Comparison of ENCODE assay signal across 8 mouse cellular contexts in genomic region chr6:52011559-52012408, GRCm38 (mm10). TPM values are rescaled to one million over a fixed set of nuclear protein-coding genes. Genes with fewer than 3 reads are reported as not detected.
A peak's percentile ranks its signal among the peaks of the same experiment; 100 is the strongest.
DNase-seq lines count a peak whose midpoint lies in the region; ATAC-seq and TF ChIP-seq lines count a peak whose summit lies in the region.

No protein-coding gene starts in this region.

- no peak for DNase-seq in left cerebral cortex, adult 2 months (ENCODE audit: extremely low spot score in 1 of 2, low spot score in 2 of 2)
- DNase-seq in left cerebral cortex, adult 9 months (ENCODE audit: low spot score in 2 of 2) = no peak
- no peak for DNase-seq in hindbrain, embryonic 10.5 days (ENCODE audit: low spot score)
- DNase-seq in lung, postnatal 0 days (ENCODE audit: low spot score) = peak; percentile 84
- no peak for DNase-seq in gastrocnemius, adult 8-10 months (ENCODE audit: low spot score in 2 of 2)
- DNase-seq in layer of hippocampus, postnatal 10 days (ENCODE audit: low spot score in 2 of 2) = no peak

- no peak; the same call in 1 of the 2 replicates for TF ChIP-seq EP300 in lung, postnatal 0 days (IDR thresholded peaks at IDR 0.05)

- peak; percentile 79 for ATAC-seq in lung, postnatal 0 days
- ATAC-seq in stomach, embryonic 14.5 days (ENCODE audit: insufficient number of reproducible peaks, insufficient read depth, low FRiP score, low read depth) = peak; percentile 81

- no peaks in the 10 kb centered on the region for H3K9me3 ChIP-seq in hindbrain, embryonic 10.5 days
- H3K9me3 ChIP-seq in lung, postnatal 0 days (ENCODE audit: low read length) = no peaks in the 10 kb centered on the region
- H3K9me3 ChIP-seq in stomach, embryonic 14.5 days (ENCODE audit: control insufficient read depth, low read depth, low read length) = no peaks in the 10 kb centered on the region

- peak overlapping the region; percentile 65 for H3K9ac ChIP-seq in lung, postnatal 0 days (replicated peaks; ENCODE audit: low read depth)
- H3K9ac ChIP-seq in stomach, embryonic 14.5 days (replicated peaks; ENCODE audit: low read depth, low read length) = peak overlapping the region; percentile 36; the same call in 1 of the 2 replicates

- WGBS in hindbrain, embryonic 10.5 days = 9% methylated on average over 26 of the region's 26 CpGs
- 5% methylated on average over 25 of the region's 26 CpGs for WGBS in lung, postnatal 0 days
- 6% methylated on average over 26 of the region's 26 CpGs for WGBS in stomach, embryonic 14.5 days

- TF ChIP-seq CTCF in left cerebral cortex, adult 2 months (IDR thresholded peaks at IDR 0.05) = no peak
- no peak for TF ChIP-seq CTCF in bone marrow macrophage, adult 2 months (IDR thresholded peaks at IDR 0.05; ENCODE audit: low read depth, low read length)
- TF ChIP-seq CTCF in lung, postnatal 0 days (IDR thresholded peaks at IDR 0.05) = peak; percentile 15; the same call in 1 of the 2 replicates

- intact Hi-C loops in left cerebral cortex, adult 2 months (cut with DNase I) = loop anchor here (5.0 kb wide), 2 partner anchors 146 to 834 kb away; partner anchors contain the start of gene Hoxa1

- no peaks in the 10 kb centered on the region for H3K36me3 ChIP-seq in hindbrain, embryonic 10.5 days
- no peaks in the 10 kb centered on the region for H3K36me3 ChIP-seq in lung, postnatal 0 days (ENCODE audit: insufficient read depth, low read length)
- no peaks in the 10 kb centered on the region for H3K36me3 ChIP-seq in stomach, embryonic 14.5 days (ENCODE audit: control insufficient read depth, insufficient read depth, low read length)

- H3K4me3 ChIP-seq in left cerebral cortex, adult 2 months = peak overlapping the region; percentile 60
- peak overlapping the region; percentile 88 for H3K4me3 ChIP-seq in bone marrow macrophage, adult 2 months (ENCODE audit: insufficient read depth, low read length)
- peak overlapping the region; percentile 69 for H3K4me3 ChIP-seq in hindbrain, embryonic 10.5 days
- peak overlapping the region; percentile 74 for H3K4me3 ChIP-seq in lung, postnatal 0 days (ENCODE audit: low read depth, low read length)
- peak overlapping the region; percentile 63 for H3K4me3 ChIP-seq in stomach, embryonic 14.5 days (ENCODE audit: low read depth, low read length)

- H3K4me2 ChIP-seq in lung, postnatal 0 days (replicated peaks; ENCODE audit: low read depth, low read length) = peak overlapping the region; percentile 65
- peak overlapping the region; percentile 58 for H3K4me2 ChIP-seq in stomach, embryonic 14.5 days (replicated peaks; ENCODE audit: low read depth, low read length)

- no peak; the same call in 1 of the 2 replicates for TF ChIP-seq POLR2A in bone marrow macrophage, adult 2 months (IDR thresholded peaks at IDR 0.05; ENCODE audit: borderline replicate concordance, low read depth, low read length)

- peaks cover 55% of the 10 kb centered on the region for H3K27me3 ChIP-seq in hindbrain, embryonic 10.5 days (ENCODE audit: insufficient read depth, poor library complexity, severe bottlenecking)
- no peaks in the 10 kb centered on the region for H3K27me3 ChIP-seq in lung, postnatal 0 days (replicated peaks; ENCODE audit: insufficient read depth, low read length)
- H3K27me3 ChIP-seq in stomach, embryonic 14.5 days (ENCODE audit: control insufficient read depth, insufficient read depth, low read length) = no peaks in the 10 kb centered on the region; the same call in 1 of the 2 replicates

- H3K27ac ChIP-seq in left cerebral cortex, adult 2 months = peak overlapping the region; percentile 53; the same call in 1 of the 2 replicates
- peak overlapping the region; percentile 92 for H3K27ac ChIP-seq in bone marrow macrophage, adult 2 months (ENCODE audit: insufficient read depth, low read depth, low read length)
- peak overlapping the region; percentile 92 for H3K27ac ChIP-seq in hindbrain, embryonic 10.5 days
- peak overlapping the region; percentile 89 for H3K27ac ChIP-seq in lung, postnatal 0 days (ENCODE audit: low read length)
- H3K27ac ChIP-seq in stomach, embryonic 14.5 days (ENCODE audit: low read length) = no peak overlapping the region

- H3K4me1 ChIP-seq in bone marrow macrophage, adult 2 months (ENCODE audit: control insufficient read depth, insufficient read depth, low read length) = peaks cover 23% of the 10 kb centered on the region
- H3K4me1 ChIP-seq in hindbrain, embryonic 10.5 days (replicated peaks) = peaks cover 18% of the 10 kb centered on the region
- peaks cover 7% of the 10 kb centered on the region; the same call in 1 of the 2 replicates for H3K4me1 ChIP-seq in lung, postnatal 0 days (ENCODE audit: insufficient read depth, low read depth, low read length)
- peaks cover under 1% of the 10 kb centered on the region; the same call in 1 of the 2 replicates for H3K4me1 ChIP-seq in stomach, embryonic 14.5 days (ENCODE audit: control insufficient read depth, insufficient read depth, low read length)

RNA-seq across cellular contexts. Expression of gene Skap2, which starts 0.6 kb away (rescaled TPM):
- total RNA-seq in left cerebral cortex, adult 2 months (2021) = 10 to 100 TPM in 1 of 2 experiments, 1 to 10 TPM in 1; 8.9 to 10.5 TPM
- 253 and 257 TPM in 2 replicates for polyA plus RNA-seq in bone marrow macrophage, adult 2 months (2012; ENCODE audit: insufficient read depth, insufficient read length, missing spikeins)
- 14.5 and 18.1 TPM in 2 replicates for polyA plus RNA-seq in hindbrain, embryonic 10.5 days (2016; fragmentation: Nextera tagmentation; extraction: Ambion mirVana)
- 78.5 and 82.9 TPM in 2 replicates for polyA plus RNA-seq in lung, postnatal 0 days (2015; fragmentation: Nextera tagmentation; extraction: Ambion mirVana)
- polyA plus RNA-seq in stomach, embryonic 14.5 days (2014; fragmentation: Nextera tagmentation; extraction: Ambion mirVana) = 49.1 and 49.4 TPM in 2 replicates
- 1 to 10 TPM; 2.9 to 6.1 (median 3.1) TPM for total RNA-seq in gastrocnemius, adult 8-10 months (2022)
- 10 to 100 TPM in 1 of 2 experiments, 1 to 10 TPM in 1; 9.8 to 10.7 TPM for total RNA-seq in layer of hippocampus, postnatal 10 days (2021)
